Mouse (Mus musculus) neural tube, embryonic 14.5 days (tissue): Measurements from ENCODE around the gene Abhd4. TPM values are rescaled to one million over a fixed set of nuclear protein-coding genes. Genes with fewer than 3 reads are reported as not detected.

ENCODE experiments used
- ATAC-seq: fragments of 200-750 bp; cut with Nextera tagmentation; 2 replicates; pipeline ENCODE4 v1.8.0; 2017; ENCODE audit warnings: low read depth, mild to moderate bottlenecking, moderate TSS enrichment, moderate library complexity
- H3K27ac ChIP-seq: fragments of 300-500 bp; sonication (generic); 2 replicates; pipeline ENCODE4 v1.5.1; 2014; ENCODE audit warnings: low read depth, mild to moderate bottlenecking, control low read depth, low read length, moderate library complexity, mixed read lengths
- H3K27me3 ChIP-seq: fragments of 300-500 bp; sonication (generic); 2 replicates; pipeline ENCODE4 v1.6.1; 2014; ENCODE audit warnings: low read length; ENCODE audit not compliant: control insufficient read depth, insufficient read depth
- H3K36me3 ChIP-seq: fragments of 300-500 bp; sonication (generic); 2 replicates; pipeline ENCODE4 v1.6.1; 2014; ENCODE audit warnings: low read length, mixed read lengths; ENCODE audit not compliant: control insufficient read depth, insufficient read depth
- H3K4me1 ChIP-seq: fragments of 300-500 bp; sonication (generic); 2 replicates; pipeline ENCODE4 v1.6.1; 2014; ENCODE audit warnings: low read length; ENCODE audit not compliant: control insufficient read depth, insufficient read depth
- H3K4me2 ChIP-seq: fragments of 300-500 bp; sonication (generic); 2 replicates; pipeline ENCODE4 v1.6.1; 2014; ENCODE audit warnings: mild to moderate bottlenecking, low read depth, low read length, control low read depth
- H3K4me3 ChIP-seq: fragments of 300-500 bp; sonication (generic); 2 replicates; pipeline ENCODE4 v1.5.1; 2014; ENCODE audit warnings: low read depth, low read length, control low read depth, mixed read lengths
- H3K9ac ChIP-seq: fragments of 300-500 bp; sonication (generic); replicated peaks from 2 replicates; pipeline ENCODE4 v1.6.1; 2014; ENCODE audit warnings: low read depth, mild to moderate bottlenecking, control low read depth, low read length, mixed read lengths
- H3K9me3 ChIP-seq: fragments of 300-500 bp; sonication (generic); 2 replicates; pipeline ENCODE4 v1.6.1; 2016; ENCODE audit warnings: low read length; ENCODE audit not compliant: control insufficient read depth
- WGBS: fragments of 180-500 bp; shearing (Covaris S2); extraction: QIAGEN DNeasy Blood & Tissue Kit; methylation state at CpG from one replicate; pipeline ENCODE4 v1.1.7; 2014; 5-methylcytosine and 5-hydroxymethylcytosine counted together
- polyA plus RNA-seq: library from polyadenylated mRNA; unstranded; fragments of >200 nt; fragmentation: Nextera tagmentation; extraction: Ambion mirVana; gene quantifications from 2 replicates; pipeline ENCODE4 v1.2.1, GENCODE M21; 2014

The Abhd4 gene
- polyA plus RNA-seq, 1 experiment from 2014 or later, result 57.4 TPM

GRCm38 (mm10) chr14:54261386-54261785, 7.4 kb downstream of the Abhd4 start:
- Histone ChIP-seq H3K4me1 (0 out of 2 replicates have a peak, but pooled peaks cover 3% of the 10 kb centered on the region), H3K27ac (no peak overlapping the region), H3K4me3 (no peak overlapping the region), H3K4me2 (no peak overlapping the region), H3K27me3 (no peaks in the 10 kb centered on the region), H3K36me3 (no peaks in the 10 kb centered on the region), H3K9me3 (no peaks in the 10 kb centered on the region), H3K9ac (no peak overlapping the region)
- 95% methylated on average over 2 of the region's 2 CpGs for WGBS
- no peak for ATAC-seq

- Histone ChIP-seq H3K36me3 (no peaks in the 10 kb centered on the region), H3K4me3 (no peak overlapping the region), H3K4me2 (no peak overlapping the region), H3K4me1 (0 out of 2 replicates have a peak, but pooled peaks cover 3% of the 10 kb centered on the region), H3K27ac (no peak overlapping the region), H3K9ac (no peak overlapping the region), H3K9me3 (no peaks in the 10 kb centered on the region), H3K27me3 (no peaks in the 10 kb centered on the region)
- no peak for ATAC-seq
- WGBS, result 92% methylated on average over 8 of the region's 8 CpGs
Observed at GRCm38 (mm10) chr14:54262622-54263021, 8.6 kb downstream of the Abhd4 start.

- Histone ChIP-seq H3K36me3 (0 out of 2 replicates have a peak, but pooled peaks cover 2% of the 10 kb centered on the region), H3K4me3 (no peak overlapping the region), H3K9ac (no peak overlapping the region), H3K4me2 (no peak overlapping the region), H3K27me3 (no peaks in the 10 kb centered on the region), H3K9me3 (no peaks in the 10 kb centered on the region), H3K4me1 (0 out of 2 replicates have a peak, but pooled peaks cover 3% of the 10 kb centered on the region), H3K27ac (no peak overlapping the region)
- 96% methylated on average over 6 of the region's 6 CpGs for WGBS
- no peak for ATAC-seq
Observed at GRCm38 (mm10) chr14:54263099-54263498, 9.1 kb downstream of the Abhd4 start.

- Histone ChIP-seq H3K4me1 (0 out of 2 replicates have a peak, but pooled peaks cover 3% of the 10 kb centered on the region), H3K27me3 (no peaks in the 10 kb centered on the region), H3K27ac (no peak overlapping the region), H3K9me3 (no peaks in the 10 kb centered on the region), H3K4me2 (no peak overlapping the region), H3K4me3 (no peak overlapping the region), H3K36me3 (peaks cover 8% of the 10 kb centered on the region; the same call in 1 of the 2 replicates), H3K9ac (no peak overlapping the region)
- ATAC-seq, result no peak
- 93% methylated on average over 7 of the region's 7 CpGs for WGBS
Observed at GRCm38 (mm10) chr14:54264231-54264630, 10.2 kb downstream of the Abhd4 start.

- H3K4me1 ChIP-seq, result no peaks in the 10 kb centered on the region
- no peak overlapping the region for H3K4me3 ChIP-seq
- H3K27me3 ChIP-seq, result no peaks in the 10 kb centered on the region
- no peak for ATAC-seq
- WGBS, result 54% methylated on average over 10 of the region's 10 CpGs
- H3K9me3 ChIP-seq, result no peaks in the 10 kb centered on the region
- H3K36me3 ChIP-seq, result peaks cover 8% of the 10 kb centered on the region; the same call in 1 of the 2 replicates
- no peak overlapping the region for H3K9ac ChIP-seq
- H3K27ac ChIP-seq, result no peak overlapping the region
- no peak overlapping the region for H3K4me2 ChIP-seq
Observed at GRCm38 (mm10) chr14:54265093-54265492, 11.1 kb downstream of the Abhd4 start.

GRCm38 (mm10) chr14:54265951-54266350, 12.0 kb downstream of the Abhd4 start:
- Histone ChIP-seq H3K4me2 (no peak overlapping the region), H3K4me3 (no peak overlapping the region), H3K27me3 (no peaks in the 10 kb centered on the region), H3K27ac (no peak overlapping the region), H3K9me3 (no peaks in the 10 kb centered on the region), H3K9ac (no peak overlapping the region), H3K36me3 (peaks cover 8% of the 10 kb centered on the region; the same call in 1 of the 2 replicates), H3K4me1 (no peaks in the 10 kb centered on the region)
- no peak for ATAC-seq
- WGBS, result 86% methylated on average over 6 of the region's 6 CpGs

GRCm38 (mm10) chr14:54267966-54268365, 14.0 kb downstream of the Abhd4 start:
- no peak for ATAC-seq
- 90% methylated on average over 10 of the region's 10 CpGs for WGBS

GRCm38 (mm10) chr14:54269566-54269965, 15.6 kb downstream of the Abhd4 start:
- H3K4me1 ChIP-seq, result no peaks in the 10 kb centered on the region
- H3K4me2 ChIP-seq, result no peak overlapping the region
- ATAC-seq, result no peak
- no peak overlapping the region for H3K4me3 ChIP-seq
- no peaks in the 10 kb centered on the region for H3K9me3 ChIP-seq
- H3K27ac ChIP-seq, result no peak overlapping the region
- WGBS, result 90% methylated on average over 3 of the region's 3 CpGs
- no peak overlapping the region for H3K9ac ChIP-seq
- H3K27me3 ChIP-seq, result no peaks in the 10 kb centered on the region
- peaks cover 8% of the 10 kb centered on the region; the same call in 1 of the 2 replicates for H3K36me3 ChIP-seq

More at GRCm38 (mm10) chr14:54267966-54268365, 14.0 kb downstream of the Abhd4 start:
- Histone ChIP-seq H3K4me1 (no peaks in the 10 kb centered on the region), H3K27me3 (no peaks in the 10 kb centered on the region), H3K9me3 (no peaks in the 10 kb centered on the region), H3K4me3 (no peak overlapping the region), H3K9ac (no peak overlapping the region), H3K27ac (no peak overlapping the region), H3K36me3 (peaks cover 8% of the 10 kb centered on the region; the same call in 1 of the 2 replicates), H3K4me2 (no peak overlapping the region)

- Histone ChIP-seq H3K4me1 (no peaks in the 10 kb centered on the region), H3K4me3 (no peak overlapping the region), H3K36me3 (peaks cover 8% of the 10 kb centered on the region; the same call in 1 of the 2 replicates), H3K4me2 (no peak overlapping the region), H3K9ac (no peak overlapping the region), H3K27me3 (no peaks in the 10 kb centered on the region), H3K27ac (no peak overlapping the region), H3K9me3 (no peaks in the 10 kb centered on the region)
- 94% methylated on average over 3 of the region's 3 CpGs for WGBS
- no peak for ATAC-seq
Observed at GRCm38 (mm10) chr14:54270413-54270812, 16.4 kb downstream of the Abhd4 start.
